Mouse (Mus musculus): ENCODE results near the gene Prpsap1. TPM values are rescaled to one million over a fixed set of nuclear protein-coding genes. Genes with fewer than 3 reads are reported as not detected.

Prpsap1 gene
- polyA plus RNA-seq, 2 experiments, result 22.2 to 38.4 TPM

GRCm38 (mm10) chr11:116536685-116537084 is 42.7 kb upstream of the Prpsap1 start:
- WGBS (ENCODE audit: insufficient replicate concordance), result 18% methylated on average over 7 of the region's 7 CpGs
- H3K4me1 ChIP-seq (replicated peaks; ENCODE audit: control insufficient read depth in 2 of 2, insufficient read depth in 2 of 2, low read length in 1 of 2), result peaks cover 48 to 54% of the 10 kb centered on the region in 2 experiments
- ATAC-seq (ENCODE audit: insufficient read depth), result peak; percentile 22

GRCm38 (mm10) chr11:116534154-116534865 is 40.3 kb upstream of the Prpsap1 start:
- H3K9me3 ChIP-seq (ENCODE audit: control insufficient read depth, low read length), result no peaks in the 10 kb centered on the region
- TF ChIP-seq EP300 (IDR thresholded peaks at IDR 0.05; ENCODE audit: low read depth), result no peak
- peak; percentile 93 for TF ChIP-seq CTCF (IDR thresholded peaks at IDR 0.05; ENCODE audit: low read depth)
- H3K9ac ChIP-seq (replicated peaks), result peak overlapping the region; percentile 90
- peaks cover 49 to 57% of the 10 kb centered on the region in 2 experiments for H3K4me1 ChIP-seq (replicated peaks; ENCODE audit: control insufficient read depth in 2 of 2, insufficient read depth in 2 of 2, low read length in 1 of 2)
- peak overlapping the region; percentile 68 to 73 for H3K4me3 ChIP-seq (ENCODE audit: insufficient read depth in 1 of 2, low read depth in 2 of 2, low read length in 2 of 2)
- peak overlapping the region; percentile 99 for H3K4me2 ChIP-seq (ENCODE audit: low read depth)
- peaks cover 24% of the 10 kb centered on the region for H3K27me3 ChIP-seq (ENCODE audit: control insufficient read depth, insufficient read depth, low read length)
- ATAC-seq (ENCODE audit: insufficient read depth) (peak; percentile 78), DNase-seq (ENCODE audit: low read depth in 3 of 3, low spot score in 3 of 3) (peak; percentile 83 to 92 (median 86))
- peak overlapping the region; percentile 98 for H3K27ac ChIP-seq
- 10% methylated on average over 20 of the region's 20 CpGs for WGBS (ENCODE audit: insufficient replicate concordance)
- H3K36me3 ChIP-seq (replicated peaks; ENCODE audit: control insufficient read depth, insufficient read depth, low read depth), result peaks cover 42% of the 10 kb centered on the region

More at GRCm38 (mm10) chr11:116536685-116537084, 42.7 kb upstream of the Prpsap1 start:
- H3K36me3 ChIP-seq (replicated peaks; ENCODE audit: control insufficient read depth, insufficient read depth, low read depth), result peaks cover 66% of the 10 kb centered on the region
- H3K4me2 ChIP-seq (ENCODE audit: low read depth), result peak overlapping the region; percentile 99
- DNase-seq (ENCODE audit: low read depth in 3 of 3, low spot score in 3 of 3), result peak; percentile 54 to 60 (median 57)
- H3K9me3 ChIP-seq (ENCODE audit: control insufficient read depth, low read length), result no peaks in the 10 kb centered on the region
- H3K27me3 ChIP-seq (ENCODE audit: control insufficient read depth, insufficient read depth, low read length), result peaks cover 14% of the 10 kb centered on the region
- TF ChIP-seq EP300 (IDR thresholded peaks at IDR 0.05; ENCODE audit: low read depth) (peak; percentile 68), CTCF (IDR thresholded peaks at IDR 0.05; ENCODE audit: low read depth) (no peak)
- peak overlapping the region; percentile 13 to 30; a peak in 3 of 4 replicates for H3K4me3 ChIP-seq (ENCODE audit: insufficient read depth in 1 of 2, low read depth in 2 of 2, low read length in 2 of 2)
- H3K27ac ChIP-seq, result peak overlapping the region; percentile 98
- H3K9ac ChIP-seq (replicated peaks), result peak overlapping the region; percentile 55

GRCm38 (mm10) chr11:116533341-116534153 is 39.5 kb upstream of the Prpsap1 start:
- H3K36me3 ChIP-seq (replicated peaks; ENCODE audit: control insufficient read depth, insufficient read depth, low read depth), result peaks cover 34% of the 10 kb centered on the region
- no peaks in the 10 kb centered on the region for H3K9me3 ChIP-seq (ENCODE audit: control insufficient read depth, low read length)
- ATAC-seq (ENCODE audit: insufficient read depth) (peak; percentile 86), DNase-seq (ENCODE audit: low read depth in 3 of 3, low spot score in 3 of 3) (peak; percentile 82 to 85 (median 84))
- peak overlapping the region; percentile 68 to 73 for H3K4me3 ChIP-seq (ENCODE audit: insufficient read depth in 1 of 2, low read depth in 2 of 2, low read length in 2 of 2)
- TF ChIP-seq CTCF (IDR thresholded peaks at IDR 0.05; ENCODE audit: low read depth), result no peak
- TF ChIP-seq EP300 (IDR thresholded peaks at IDR 0.05; ENCODE audit: low read depth), result peak; percentile 74
- WGBS (ENCODE audit: insufficient replicate concordance), result 1% methylated on average over 61 of the region's 63 CpGs
- H3K9ac ChIP-seq (replicated peaks), result peak overlapping the region; percentile 90
- peaks cover 47 to 54% of the 10 kb centered on the region in 2 experiments for H3K4me1 ChIP-seq (replicated peaks; ENCODE audit: control insufficient read depth in 2 of 2, insufficient read depth in 2 of 2, low read length in 1 of 2)
- H3K27me3 ChIP-seq (ENCODE audit: control insufficient read depth, insufficient read depth, low read length), result peaks cover 24% of the 10 kb centered on the region
- H3K27ac ChIP-seq, result peak overlapping the region; percentile 98
- peak overlapping the region; percentile 99 for H3K4me2 ChIP-seq (ENCODE audit: low read depth)

GRCm38 (mm10) chr11:116532810-116533338 is 38.9 kb upstream of the Prpsap1 start:
- ATAC-seq (ENCODE audit: insufficient read depth) (peak; percentile 57), DNase-seq (ENCODE audit: low read depth in 3 of 3, low spot score in 3 of 3) (peak; percentile 76 to 80 (median 78))
- WGBS (ENCODE audit: insufficient replicate concordance), result under 1% methylated on average over 50 of the region's 50 CpGs
- Histone ChIP-seq H3K9me3 (ENCODE audit: control insufficient read depth, low read length) (no peaks in the 10 kb centered on the region), H3K4me3 (ENCODE audit: insufficient read depth in 1 of 2, low read depth in 2 of 2, low read length in 2 of 2) (peak overlapping the region; percentile 68 to 73), H3K4me2 (ENCODE audit: low read depth) (peak overlapping the region; percentile 99), H3K36me3 (replicated peaks; ENCODE audit: control insufficient read depth, insufficient read depth, low read depth) (peaks cover 28% of the 10 kb centered on the region), H3K4me1 (replicated peaks; ENCODE audit: control insufficient read depth in 2 of 2, insufficient read depth in 2 of 2, low read length in 1 of 2) (peaks cover 40 to 47% of the 10 kb centered on the region in 2 experiments), H3K9ac (replicated peaks) (peak overlapping the region; percentile 90), H3K27me3 (ENCODE audit: control insufficient read depth, insufficient read depth, low read length) (peaks cover 24% of the 10 kb centered on the region), H3K27ac (peak overlapping the region; percentile 98)
- TF ChIP-seq CTCF (IDR thresholded peaks at IDR 0.05; ENCODE audit: low read depth) (peak; percentile 51), EP300 (IDR thresholded peaks at IDR 0.05; ENCODE audit: low read depth) (no peak)
